Mouse (Mus musculus) liver, embryonic 12.5 days (tissue): ENCODE data around the gene Adamts8. TPM values are rescaled to one million over a fixed set of nuclear protein-coding genes. Genes with fewer than 3 reads are reported as not detected.

Experiments
- ATAC-seq: fragments of 200-750 bp; cut with Nextera tagmentation; 2 replicates; pipeline ENCODE4 v1.8.0; 2017; ENCODE audit warnings: moderate number of reproducible peaks, mild to moderate bottlenecking, moderate library complexity
- H3K27ac ChIP-seq: fragments of 300-500 bp; sonication (generic); 2 replicates; pipeline ENCODE4 v1.5.1; 2016; ENCODE audit warnings: mild to moderate bottlenecking
- H3K27me3 ChIP-seq: fragments of 300-500 bp; sonication (generic); replicated peaks from 2 replicates; pipeline ENCODE4 v1.6.1; 2016; ENCODE audit warnings: mild to moderate bottlenecking, moderate library complexity
- H3K36me3 ChIP-seq: fragments of 300-500 bp; sonication (generic); 2 replicates; pipeline ENCODE4 v1.6.1; 2016; ENCODE audit warnings: mild to moderate bottlenecking, moderate library complexity
- H3K4me1 ChIP-seq: fragments of 300-500 bp; sonication (generic); 2 replicates; pipeline ENCODE4 v1.6.1; 2016
- H3K4me2 ChIP-seq: fragments of 300-500 bp; sonication (generic); 2 replicates; pipeline ENCODE4 v1.6.1; 2016; ENCODE audit warnings: mild to moderate bottlenecking, moderate library complexity
- H3K4me3 ChIP-seq: fragments of 300-500 bp; sonication (generic); 2 replicates; pipeline ENCODE4 v1.5.1; 2016; ENCODE audit warnings: mild to moderate bottlenecking, moderate library complexity
- H3K9ac ChIP-seq: fragments of 300-500 bp; sonication (generic); 2 replicates; pipeline ENCODE4 v1.6.1; 2016; ENCODE audit warnings: mild to moderate bottlenecking, moderate library complexity
- H3K9me3 ChIP-seq: fragments of 300-500 bp; sonication (generic); replicated peaks from 2 replicates; pipeline ENCODE4 v1.6.1; 2016; ENCODE audit warnings: mild to moderate bottlenecking, moderate library complexity
- WGBS: fragments of 180-500 bp; shearing (Covaris S2); methylation state at CpG from one replicate; pipeline ENCODE4 v1.1.7; 2016; ENCODE audit not compliant: insufficient replicate concordance; 5-methylcytosine and 5-hydroxymethylcytosine counted together
- polyA plus RNA-seq: library from polyadenylated mRNA; unstranded; fragments of >200 nt; fragmentation: Nextera tagmentation; extraction: Ambion mirVana; gene quantifications from 2 replicates; pipeline ENCODE4 v1.2.1, GENCODE M21; 2016

The Adamts8 gene
- polyA plus RNA-seq, 1 experiment from 2014 or later, result 0.13 TPM

DNA sequence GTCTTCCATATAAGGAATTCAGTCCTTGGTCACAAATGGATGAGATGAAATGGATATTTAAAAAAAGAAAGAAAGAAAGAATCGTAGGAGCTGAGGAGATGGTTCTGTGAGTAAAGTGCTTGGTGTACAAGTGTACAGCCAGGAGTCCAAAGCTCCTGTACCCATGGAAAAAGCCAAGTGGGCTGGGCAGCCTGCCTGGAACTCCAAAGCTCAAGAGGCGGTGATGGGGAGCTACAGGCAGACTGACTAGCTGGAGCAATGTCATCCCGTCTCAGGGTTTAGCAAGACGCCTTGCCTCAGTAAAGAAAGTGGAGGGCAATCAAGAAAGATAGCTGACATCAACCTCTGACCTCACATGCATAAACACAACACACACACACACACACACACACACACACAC lies 21.4 kb downstream of the Adamts8 start:
- Histone ChIP-seq H3K9ac (no peak overlapping the region), H3K4me2 (no peak overlapping the region), H3K4me3 (no peak overlapping the region), H3K27ac (no peak overlapping the region), H3K36me3 (no peaks in the 10 kb centered on the region), H3K27me3 (no peaks in the 10 kb centered on the region), H3K4me1 (no peaks in the 10 kb centered on the region), H3K9me3 (no peaks in the 10 kb centered on the region)
- no peak for ATAC-seq
- WGBS, result 81% methylated on average over 4 of the region's 4 CpGs

- Histone ChIP-seq H3K27ac (no peak overlapping the region), H3K4me3 (no peak overlapping the region), H3K9ac (no peak overlapping the region), H3K9me3 (no peaks in the 10 kb centered on the region), H3K4me1 (no peaks in the 10 kb centered on the region), H3K36me3 (no peaks in the 10 kb centered on the region), H3K27me3 (no peaks in the 10 kb centered on the region), H3K4me2 (no peak overlapping the region)
- whole genome bisulfite sequencing, result 69% methylated on average over 10 of the region's 10 CpGs
- no peak for ATAC-seq
Observed at GRCm38 (mm10) chr9:30964685-30965084, 22.3 kb downstream of the Adamts8 start.

DNA sequence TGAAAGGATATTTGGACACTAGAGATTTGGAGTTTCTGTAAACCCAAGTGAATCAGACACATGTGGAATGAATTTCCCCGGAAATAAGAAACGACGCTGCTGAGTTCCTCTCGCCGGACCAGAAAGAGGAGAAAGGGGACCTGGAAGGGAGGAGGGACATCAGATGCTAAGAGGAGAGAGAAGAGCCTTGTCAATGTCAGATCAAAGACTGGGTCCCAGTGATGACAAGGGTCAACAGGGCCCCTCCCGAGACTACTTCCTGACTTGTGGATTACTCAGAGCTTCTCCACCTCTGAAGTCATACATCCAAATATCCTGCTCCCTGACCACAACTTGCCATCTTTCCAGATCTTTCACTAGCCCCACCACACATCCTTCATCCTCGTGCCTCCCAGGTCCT lies 24.5 kb downstream of the Adamts8 start:
- no peak overlapping the region for H3K4me2 ChIP-seq
- H3K9me3 ChIP-seq, result no peaks in the 10 kb centered on the region
- no peaks in the 10 kb centered on the region for H3K27me3 ChIP-seq
- no peak overlapping the region for H3K4me3 ChIP-seq
- no peaks in the 10 kb centered on the region for H3K36me3 ChIP-seq
- H3K9ac ChIP-seq, result no peak overlapping the region
- no peak for ATAC-seq
- H3K4me1 ChIP-seq, result no peaks in the 10 kb centered on the region
- H3K27ac ChIP-seq, result no peak overlapping the region
- 43% methylated on average over 7 of the region's 7 CpGs for WGBS

GRCm38 (mm10) chr9:30968130-30968529 lies 25.8 kb downstream of the Adamts8 start:
- no peak overlapping the region for H3K27ac ChIP-seq
- no peak for ATAC-seq
- no peaks in the 10 kb centered on the region for H3K27me3 ChIP-seq
- WGBS, result 50% methylated on average over 6 of the region's 6 CpGs
- no peaks in the 10 kb centered on the region for H3K4me1 ChIP-seq
- H3K9me3 ChIP-seq, result no peaks in the 10 kb centered on the region
- no peak overlapping the region for H3K4me3 ChIP-seq
- no peaks in the 10 kb centered on the region for H3K36me3 ChIP-seq
- no peak overlapping the region for H3K4me2 ChIP-seq
- H3K9ac ChIP-seq, result no peak overlapping the region

GRCm38 (mm10) chr9:30970001-30970400 lies 27.6 kb downstream of the Adamts8 start:
- Histone ChIP-seq H3K27ac (no peak overlapping the region), H3K4me3 (no peak overlapping the region), H3K9me3 (no peaks in the 10 kb centered on the region), H3K4me2 (no peak overlapping the region), H3K4me1 (no peaks in the 10 kb centered on the region), H3K36me3 (no peaks in the 10 kb centered on the region), H3K9ac (no peak overlapping the region), H3K27me3 (no peaks in the 10 kb centered on the region)
- ATAC-seq, result no peak
- 58% methylated on average over 3 of the region's 3 CpGs for WGBS

DNA sequence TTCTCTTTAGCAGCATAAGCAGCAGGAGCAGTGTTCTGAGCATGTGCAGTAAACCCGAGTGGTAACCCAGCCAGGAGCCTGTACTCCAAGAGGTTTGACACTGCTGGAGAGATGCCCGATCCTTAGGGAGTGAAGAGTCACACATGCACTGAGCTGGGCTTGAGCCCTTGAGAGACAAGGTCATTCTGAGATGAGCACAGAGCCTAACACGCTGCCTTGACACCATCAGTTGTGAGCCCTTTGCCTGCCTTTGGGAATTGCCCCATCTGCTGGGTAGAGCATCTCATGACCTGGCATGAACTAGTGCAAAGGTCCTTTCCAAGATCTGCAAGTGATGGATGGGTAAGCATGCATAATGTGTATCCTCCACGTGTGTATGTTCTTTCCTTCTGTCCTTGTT lies 29.6 kb downstream of the Adamts8 start:
- Histone ChIP-seq H3K36me3 (no peaks in the 10 kb centered on the region), H3K4me3 (no peak overlapping the region), H3K4me2 (no peak overlapping the region), H3K27ac (no peak overlapping the region), H3K9ac (no peak overlapping the region), H3K9me3 (no peaks in the 10 kb centered on the region), H3K4me1 (no peaks in the 10 kb centered on the region), H3K27me3 (no peaks in the 10 kb centered on the region)
- 45% methylated on average over 4 of the region's 4 CpGs for WGBS
- ATAC-seq, result no peak

- no peaks in the 10 kb centered on the region for H3K9me3 ChIP-seq
- H3K4me1 ChIP-seq, result no peaks in the 10 kb centered on the region
- ATAC-seq, result no peak
- 60% methylated on average over 11 of the region's 11 CpGs for WGBS
- no peak overlapping the region for H3K9ac ChIP-seq
- H3K27ac ChIP-seq, result no peak overlapping the region
- no peak overlapping the region for H3K4me3 ChIP-seq
- no peak overlapping the region for H3K4me2 ChIP-seq
- H3K27me3 ChIP-seq, result no peaks in the 10 kb centered on the region
- H3K36me3 ChIP-seq, result no peaks in the 10 kb centered on the region
Observed at GRCm38 (mm10) chr9:30976339-30977023, 34.1 kb downstream of the Adamts8 start.

- Histone ChIP-seq H3K9me3 (no peaks in the 10 kb centered on the region), H3K27me3 (no peaks in the 10 kb centered on the region), H3K4me3 (no peak overlapping the region), H3K36me3 (no peaks in the 10 kb centered on the region), H3K27ac (no peak overlapping the region), H3K4me2 (no peak overlapping the region), H3K9ac (no peak overlapping the region), H3K4me1 (no peaks in the 10 kb centered on the region)
- 57% methylated on average over 2 of the region's 2 CpGs for WGBS
- ATAC-seq, result no peak
Observed at GRCm38 (mm10) chr9:30980467-30980866, 38.1 kb downstream of the Adamts8 start.

DNA sequence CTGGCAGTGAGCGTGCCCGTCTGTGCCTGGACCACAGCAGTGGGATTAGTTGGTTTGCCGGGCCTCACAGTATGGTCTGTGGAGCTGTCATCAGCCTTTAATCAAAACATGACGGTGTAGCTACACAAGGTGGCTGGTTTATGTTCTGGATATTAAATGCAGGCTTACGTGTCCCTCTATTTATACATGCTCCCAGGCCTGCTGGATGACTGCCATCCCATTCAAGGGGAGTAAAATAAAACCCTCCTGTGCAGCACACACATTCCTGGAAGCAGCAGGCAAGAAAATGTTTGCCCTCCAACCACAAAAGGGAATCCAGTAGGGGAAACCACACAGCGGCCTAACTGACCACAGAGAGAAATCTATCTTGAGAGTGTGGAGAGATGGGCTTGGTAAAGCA lies 43.4 kb downstream of the Adamts8 start:
- H3K27ac ChIP-seq, result no peak overlapping the region
- WGBS, result 52% methylated on average over 6 of the region's 6 CpGs
- ATAC-seq, result no peak

GRCm38 (mm10) chr9:30993106-30993505 lies 50.7 kb downstream of the Adamts8 start:
- no peak for ATAC-seq
- 70% methylated on average over 5 of the region's 5 CpGs for WGBS
- H3K9me3 ChIP-seq, result no peaks in the 10 kb centered on the region
- H3K36me3 ChIP-seq, result no peaks in the 10 kb centered on the region
- H3K4me1 ChIP-seq, result no peaks in the 10 kb centered on the region
- H3K9ac ChIP-seq, result no peak overlapping the region
- H3K4me3 ChIP-seq, result no peak overlapping the region
- H3K27me3 ChIP-seq, result no peaks in the 10 kb centered on the region
- H3K27ac ChIP-seq, result no peak overlapping the region
- H3K4me2 ChIP-seq, result no peak overlapping the region

More for the DNA sequence above, 43.4 kb downstream of the Adamts8 start:
- Histone ChIP-seq H3K4me1 (no peaks in the 10 kb centered on the region), H3K36me3 (no peaks in the 10 kb centered on the region), H3K4me2 (no peak overlapping the region), H3K4me3 (no peak overlapping the region), H3K9ac (no peak overlapping the region), H3K9me3 (no peaks in the 10 kb centered on the region), H3K27me3 (no peaks in the 10 kb centered on the region)

GRCm38 (mm10) chr9:30996590-30997562 lies 54.5 kb downstream of the Adamts8 start:
- no peak for ATAC-seq
- WGBS, result 66% methylated on average over 12 of the region's 12 CpGs
- Histone ChIP-seq H3K27ac (no peak overlapping the region), H3K9me3 (no peaks in the 10 kb centered on the region), H3K9ac (no peak overlapping the region), H3K4me3 (no peak overlapping the region), H3K4me2 (no peak overlapping the region), H3K36me3 (no peaks in the 10 kb centered on the region), H3K4me1 (no peaks in the 10 kb centered on the region), H3K27me3 (no peaks in the 10 kb centered on the region; the same call in 1 of the 2 replicates)

- Histone ChIP-seq H3K9ac (no peak overlapping the region), H3K4me2 (no peak overlapping the region), H3K4me1 (no peaks in the 10 kb centered on the region), H3K27me3 (no peaks in the 10 kb centered on the region; the same call in 1 of the 2 replicates), H3K9me3 (no peaks in the 10 kb centered on the region), H3K27ac (no peak overlapping the region), H3K4me3 (no peak overlapping the region), H3K36me3 (no peaks in the 10 kb centered on the region)
- WGBS, result 62% methylated on average over 10 of the region's 10 CpGs
- no peak for ATAC-seq
Observed at GRCm38 (mm10) chr9:31000641-31001040, 58.3 kb downstream of the Adamts8 start.
